Mouse (Mus musculus): ENCODE data around the gene Epha1. TPM values are rescaled to one million over a fixed set of nuclear protein-coding genes. Genes with fewer than 3 reads are reported as not detected.

Gene Epha1
- polyA plus RNA-seq, 1 experiment, result not detected

DNA sequence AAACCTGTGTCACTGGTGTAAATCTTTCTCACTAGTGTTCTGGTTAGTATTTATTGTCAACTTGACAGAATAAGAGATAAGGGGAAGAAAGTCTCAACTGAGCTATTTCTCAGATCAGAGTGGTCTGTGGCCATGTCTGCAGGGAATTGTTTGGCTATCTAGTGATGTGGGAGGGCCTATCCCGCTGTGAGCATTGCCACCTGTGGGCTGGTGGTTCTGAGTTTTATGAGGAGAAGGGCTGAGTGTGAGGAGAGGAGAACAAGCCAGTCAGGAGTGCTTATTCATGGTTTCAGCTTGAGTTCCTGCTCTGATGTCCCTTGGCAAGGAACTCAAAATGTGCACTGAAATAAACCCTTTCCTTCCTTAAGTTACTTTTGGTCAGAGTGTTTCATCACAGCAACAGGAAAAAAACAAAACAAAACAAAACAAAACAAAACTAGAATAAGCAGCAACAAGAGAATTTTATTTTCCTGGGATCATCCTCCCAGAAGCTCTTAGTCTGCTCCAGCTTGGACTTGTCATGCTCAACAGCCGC, 18.8 kb upstream of the Epha1 start:
- H3K4me3 ChIP-seq (ENCODE audit: insufficient read depth, low read length), result no peak overlapping the region
- H3K4me1 ChIP-seq (ENCODE audit: control insufficient read depth, insufficient read depth, low read length), result peaks cover 13% of the 10 kb centered on the region
- no peak for TF ChIP-seq CTCF (IDR thresholded peaks at IDR 0.05; ENCODE audit: low read depth, low read length)
- no peak for TF ChIP-seq POLR2A (IDR thresholded peaks at IDR 0.05; ENCODE audit: borderline replicate concordance, low read depth, low read length)
- no peak overlapping the region for H3K27ac ChIP-seq (ENCODE audit: insufficient read depth, low read depth, low read length)

- H3K4me3 ChIP-seq (ENCODE audit: insufficient read depth, low read length), result no peak overlapping the region
- H3K4me1 ChIP-seq (ENCODE audit: control insufficient read depth, insufficient read depth, low read length), result peaks cover 2% of the 10 kb centered on the region; the same call in 1 of the 2 replicates
- H3K27ac ChIP-seq (ENCODE audit: insufficient read depth, low read depth, low read length), result no peak overlapping the region
- TF ChIP-seq POLR2A (IDR thresholded peaks at IDR 0.05; ENCODE audit: borderline replicate concordance, low read depth, low read length) (no peak), CTCF (IDR thresholded peaks at IDR 0.05; ENCODE audit: low read depth, low read length) (no peak)
Measured at GRCm38 (mm10) chr6:42385635-42386034, 12.6 kb upstream of the Epha1 start.

- TF ChIP-seq CTCF (IDR thresholded peaks at IDR 0.05; ENCODE audit: low read depth, low read length), result no peak
- TF ChIP-seq POLR2A (IDR thresholded peaks at IDR 0.05; ENCODE audit: borderline replicate concordance, low read depth, low read length), result no peak
- Histone ChIP-seq H3K27ac (ENCODE audit: insufficient read depth, low read depth, low read length) (no peak overlapping the region), H3K4me3 (ENCODE audit: insufficient read depth, low read length) (no peak overlapping the region), H3K4me1 (ENCODE audit: control insufficient read depth, insufficient read depth, low read length) (no peaks in the 10 kb centered on the region)
Measured at GRCm38 (mm10) chr6:42383360-42383759, 10.3 kb upstream of the Epha1 start.

DNA sequence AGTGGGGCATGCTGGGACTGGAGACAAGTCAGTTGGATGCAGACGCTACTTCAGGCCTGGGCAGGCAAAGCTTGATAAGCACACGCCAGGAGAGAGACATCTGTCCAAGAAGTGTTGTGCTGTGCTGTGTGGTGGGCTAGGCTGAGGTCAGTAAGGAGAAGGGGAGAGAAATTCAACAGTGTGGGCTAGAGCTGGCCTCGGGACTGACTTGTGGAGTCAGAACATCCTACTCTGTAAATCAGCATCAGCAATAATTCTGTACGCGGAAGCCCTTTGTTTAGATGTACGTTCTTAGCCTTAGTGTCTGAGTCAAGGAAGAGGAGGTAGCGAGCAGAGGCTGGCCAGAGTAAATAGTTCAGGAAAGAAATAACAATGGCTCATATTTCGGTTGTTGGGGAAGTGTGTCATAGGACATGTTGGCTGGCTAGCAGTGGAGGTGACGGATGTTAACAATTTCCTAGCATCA, 8.9 kb upstream of the Epha1 start:
- TF ChIP-seq POLR2A (IDR thresholded peaks at IDR 0.05; ENCODE audit: borderline replicate concordance, low read depth, low read length), result no peak
- TF ChIP-seq CTCF (IDR thresholded peaks at IDR 0.05; ENCODE audit: low read depth, low read length), result no peak
- H3K27ac ChIP-seq (ENCODE audit: insufficient read depth, low read depth, low read length), result no peak overlapping the region

GRCm38 (mm10) chr6:42381221-42381620, 8.2 kb upstream of the Epha1 start:
- no peak overlapping the region for H3K4me3 ChIP-seq (ENCODE audit: insufficient read depth, low read length)
- TF ChIP-seq CTCF (IDR thresholded peaks at IDR 0.05; ENCODE audit: low read depth, low read length) (no peak), POLR2A (IDR thresholded peaks at IDR 0.05; ENCODE audit: borderline replicate concordance, low read depth, low read length) (no peak)
- H3K27ac ChIP-seq (ENCODE audit: insufficient read depth, low read depth, low read length), result no peak overlapping the region
- H3K4me1 ChIP-seq (ENCODE audit: control insufficient read depth, insufficient read depth, low read length), result no peaks in the 10 kb centered on the region

More for the DNA sequence above, 8.9 kb upstream of the Epha1 start:
- H3K4me1 ChIP-seq (ENCODE audit: control insufficient read depth, insufficient read depth, low read length), result no peaks in the 10 kb centered on the region
- H3K4me3 ChIP-seq (ENCODE audit: insufficient read depth, low read length), result no peak overlapping the region

DNA sequence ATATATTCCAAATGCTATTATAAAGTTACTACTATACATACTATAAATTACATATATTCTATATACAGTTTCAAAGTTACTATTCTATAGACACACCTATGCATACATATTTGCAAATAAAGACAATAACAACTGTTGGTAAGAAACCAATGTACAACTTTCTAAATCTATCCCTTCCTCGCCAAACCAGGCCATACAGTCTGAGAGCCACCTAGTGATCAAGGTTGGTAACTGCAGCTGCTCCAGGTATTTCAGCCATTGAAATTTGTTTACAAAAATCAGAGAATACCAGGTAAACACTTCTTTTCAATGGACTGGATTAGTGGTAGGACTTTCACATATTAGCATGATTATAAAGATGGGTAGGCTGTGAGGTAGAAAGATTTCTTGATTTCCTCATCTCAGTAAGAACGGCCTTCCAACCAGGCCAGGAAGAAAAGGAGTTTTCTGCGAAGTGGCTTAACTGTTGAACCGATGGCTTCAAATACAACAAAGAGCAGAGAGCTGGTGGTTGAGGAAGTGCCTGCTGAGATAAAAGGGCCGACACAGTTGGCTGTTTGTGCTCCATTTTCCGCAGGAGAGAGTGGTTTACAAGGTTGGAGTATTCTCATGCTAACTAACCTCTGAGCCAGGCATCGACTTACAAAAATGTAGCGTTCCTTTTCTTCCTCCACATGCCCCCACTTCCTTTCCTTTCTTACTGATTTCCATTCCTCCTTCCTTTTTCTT, 7.5 kb upstream of the Epha1 start:
- H3K4me1 ChIP-seq (ENCODE audit: control insufficient read depth, insufficient read depth, low read length), result no peaks in the 10 kb centered on the region
- TF ChIP-seq POLR2A (IDR thresholded peaks at IDR 0.05; ENCODE audit: borderline replicate concordance, low read depth, low read length) (no peak), CTCF (IDR thresholded peaks at IDR 0.05; ENCODE audit: low read depth, low read length) (no peak)
- H3K27ac ChIP-seq (ENCODE audit: insufficient read depth, low read depth, low read length), result no peak overlapping the region
- no peak overlapping the region for H3K4me3 ChIP-seq (ENCODE audit: insufficient read depth, low read length)

GRCm38 (mm10) chr6:42379551-42379950, 6.5 kb upstream of the Epha1 start:
- no peak overlapping the region for H3K27ac ChIP-seq (ENCODE audit: insufficient read depth, low read depth, low read length)
- no peaks in the 10 kb centered on the region for H3K4me1 ChIP-seq (ENCODE audit: control insufficient read depth, insufficient read depth, low read length)
- TF ChIP-seq CTCF (IDR thresholded peaks at IDR 0.05; ENCODE audit: low read depth, low read length), result no peak
- no peak for TF ChIP-seq POLR2A (IDR thresholded peaks at IDR 0.05; ENCODE audit: borderline replicate concordance, low read depth, low read length)
- no peak overlapping the region for H3K4me3 ChIP-seq (ENCODE audit: insufficient read depth, low read length)

DNA sequence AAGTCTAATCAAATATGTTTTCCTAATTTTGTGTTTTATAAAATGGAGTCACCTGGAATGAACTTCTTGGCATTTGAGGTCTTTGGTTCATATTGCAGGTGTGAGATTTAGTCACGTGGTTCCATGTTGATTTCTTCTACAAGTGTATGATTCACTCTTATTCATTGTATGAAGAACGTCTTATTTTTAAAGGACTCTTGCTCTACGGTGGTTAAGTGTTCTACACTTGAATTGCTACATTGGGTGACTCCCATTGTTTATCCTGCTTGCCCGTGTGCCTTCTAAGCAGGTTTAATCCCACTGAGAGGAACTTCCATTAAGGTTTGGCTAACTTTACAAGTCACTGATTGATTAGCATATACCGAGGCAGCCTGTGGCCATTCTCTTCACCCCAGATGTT, 4.2 kb upstream of the Epha1 start:
- peaks cover 4% of the 10 kb centered on the region; the same call in 1 of the 2 replicates for H3K4me1 ChIP-seq (ENCODE audit: control insufficient read depth, insufficient read depth, low read length)
- no peak for TF ChIP-seq CTCF (IDR thresholded peaks at IDR 0.05; ENCODE audit: low read depth, low read length)
- no peak for TF ChIP-seq POLR2A (IDR thresholded peaks at IDR 0.05; ENCODE audit: borderline replicate concordance, low read depth, low read length)
- H3K4me3 ChIP-seq (ENCODE audit: insufficient read depth, low read length), result no peak overlapping the region
- no peak overlapping the region for H3K27ac ChIP-seq (ENCODE audit: insufficient read depth, low read depth, low read length)

DNA sequence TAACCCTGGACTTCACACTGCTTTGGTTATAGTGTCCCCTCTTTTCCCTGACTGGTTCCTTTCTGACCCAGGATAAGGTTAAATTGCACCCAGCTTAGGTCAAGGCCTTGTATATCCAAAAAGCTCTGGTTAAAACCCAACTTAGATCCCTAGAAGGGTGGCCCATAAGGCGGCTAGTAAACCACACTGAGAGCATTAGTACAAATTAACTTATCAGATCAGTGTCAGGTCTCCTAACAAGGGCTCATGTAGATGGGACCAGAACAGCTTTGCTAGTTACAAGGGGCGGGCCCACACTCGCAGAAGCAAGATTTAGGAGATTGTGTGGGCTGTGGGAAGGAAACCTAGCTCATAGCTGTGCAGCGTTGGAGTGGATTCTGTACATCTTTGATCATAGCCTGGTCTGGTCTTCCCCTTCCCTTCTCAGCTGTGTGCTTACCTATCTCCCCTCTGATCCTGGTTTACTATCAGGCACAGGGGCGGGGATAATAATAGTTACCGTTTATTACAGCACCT, 3.5 kb upstream of the Epha1 start:
- no peak overlapping the region for H3K27ac ChIP-seq (ENCODE audit: insufficient read depth, low read depth, low read length)
- no peak overlapping the region for H3K4me3 ChIP-seq (ENCODE audit: insufficient read depth, low read length)
- TF ChIP-seq POLR2A (IDR thresholded peaks at IDR 0.05; ENCODE audit: borderline replicate concordance, low read depth, low read length) (no peak), CTCF (IDR thresholded peaks at IDR 0.05; ENCODE audit: low read depth, low read length) (no peak)
- H3K4me1 ChIP-seq (ENCODE audit: control insufficient read depth, insufficient read depth, low read length), result peaks cover 4% of the 10 kb centered on the region; the same call in 1 of the 2 replicates

DNA sequence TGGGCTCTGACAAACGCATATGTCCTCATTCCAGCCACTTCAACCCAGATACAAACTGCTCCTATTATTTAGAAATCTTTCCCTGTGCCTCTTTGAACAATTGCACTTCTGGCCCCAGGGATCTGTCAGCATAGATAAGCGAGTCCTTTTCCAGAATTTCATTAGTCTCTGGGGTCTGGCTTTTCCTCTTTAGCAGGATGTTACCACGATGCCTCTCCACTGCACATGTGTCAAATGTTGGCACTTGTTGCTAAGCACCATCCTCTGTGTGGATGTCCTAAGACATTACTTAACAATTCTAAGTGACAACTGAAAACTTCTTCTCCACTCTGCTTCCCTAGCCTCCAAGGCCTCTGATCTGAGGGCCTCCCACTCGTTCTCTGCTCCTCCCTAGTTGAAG, 2.9 kb upstream of the Epha1 start:
- peaks cover 4% of the 10 kb centered on the region; the same call in 1 of the 2 replicates for H3K4me1 ChIP-seq (ENCODE audit: control insufficient read depth, insufficient read depth, low read length)
- no peak overlapping the region for H3K4me3 ChIP-seq (ENCODE audit: insufficient read depth, low read length)
- H3K27ac ChIP-seq (ENCODE audit: insufficient read depth, low read depth, low read length), result no peak overlapping the region
- no peak for TF ChIP-seq CTCF (IDR thresholded peaks at IDR 0.05; ENCODE audit: low read depth, low read length)
- TF ChIP-seq POLR2A (IDR thresholded peaks at IDR 0.05; ENCODE audit: borderline replicate concordance, low read depth, low read length), result no peak
